Mouse (Mus musculus) CD4-positive, CD25-positive, alpha-beta regulatory T cell, adult 4 months (primary cell): ENCODE results near the gene Mrpl20. TPM values are rescaled to one million over a fixed set of nuclear protein-coding genes. Genes with fewer than 3 reads are reported as not detected.
A peak's percentile ranks its signal among the peaks of the same experiment; 100 is the strongest.
"Not testable (repeated sequence)": the region's sequence is repeated elsewhere in the genome, so short reads cannot be mapped to it uniquely, and the experiment has no call there.

Source experiments
- ATAC-seq: one replicate; pipeline ENCODE4 v1.8.0; 2017
- polyA plus RNA-seq, 2 experiments: library from polyadenylated mRNA; unstranded; fragments of 100-300 nt; shearing (Covaris generic); gene quantifications; one replicate each; pipeline ENCODE4 v1.2.1; 2017

The Mrpl20 gene
- polyA plus RNA-seq, 2 experiments from 2014 or later, result 117 to 130 TPM

DNA sequence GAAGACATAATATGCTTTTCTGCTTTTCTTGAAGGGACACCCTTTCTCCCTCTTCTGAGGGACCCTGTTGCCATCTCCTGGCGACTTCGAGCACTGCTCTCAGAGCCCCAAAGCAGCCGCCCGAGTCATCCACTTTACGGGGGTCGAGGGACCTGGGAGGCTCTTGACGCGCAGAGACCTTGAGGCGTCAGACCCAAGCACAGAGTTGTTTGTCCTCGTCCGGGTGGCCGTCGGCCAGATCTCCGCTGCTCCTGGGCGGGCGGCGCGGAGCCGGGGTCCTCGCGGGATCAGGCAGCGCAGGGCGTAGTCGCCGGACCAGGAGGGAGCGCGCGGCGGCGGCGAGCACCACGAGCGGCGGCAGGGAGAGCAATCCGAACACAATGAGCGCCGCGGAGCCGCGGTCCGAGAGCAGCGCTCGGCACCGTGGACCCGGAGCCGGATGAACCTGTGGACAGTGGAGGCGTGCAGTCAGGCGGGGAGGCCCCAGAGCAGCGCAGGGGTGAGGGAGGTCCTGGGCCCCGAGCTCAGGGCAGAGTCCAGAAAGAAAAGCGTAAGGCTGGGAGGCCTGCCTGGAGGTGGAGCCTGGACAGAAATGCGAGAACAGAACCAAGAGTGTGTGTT lies 18.5 kb upstream of the Mrpl20 start:
- ATAC-seq, result peak; percentile 77

DNA sequence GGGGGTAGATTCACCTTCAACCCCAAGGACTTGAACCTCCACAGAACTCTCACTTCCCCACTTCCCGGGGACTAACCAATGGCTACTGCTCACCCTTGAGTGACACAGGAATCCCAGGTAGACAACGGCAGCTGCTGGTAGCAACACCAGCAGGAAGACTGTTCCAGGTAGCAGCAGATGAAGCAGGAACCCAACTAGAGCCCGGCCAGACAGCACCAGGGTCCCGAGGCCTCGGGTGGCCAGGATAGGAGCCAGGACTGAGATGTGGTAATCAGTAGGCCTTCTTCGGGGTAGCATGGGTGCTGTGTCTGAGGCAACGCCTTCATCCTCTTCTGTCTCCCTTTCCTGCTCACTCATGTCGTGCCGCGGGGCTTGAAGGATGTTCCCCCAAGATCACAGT lies 17.4 kb upstream of the Mrpl20 start:
- no peak for ATAC-seq

DNA sequence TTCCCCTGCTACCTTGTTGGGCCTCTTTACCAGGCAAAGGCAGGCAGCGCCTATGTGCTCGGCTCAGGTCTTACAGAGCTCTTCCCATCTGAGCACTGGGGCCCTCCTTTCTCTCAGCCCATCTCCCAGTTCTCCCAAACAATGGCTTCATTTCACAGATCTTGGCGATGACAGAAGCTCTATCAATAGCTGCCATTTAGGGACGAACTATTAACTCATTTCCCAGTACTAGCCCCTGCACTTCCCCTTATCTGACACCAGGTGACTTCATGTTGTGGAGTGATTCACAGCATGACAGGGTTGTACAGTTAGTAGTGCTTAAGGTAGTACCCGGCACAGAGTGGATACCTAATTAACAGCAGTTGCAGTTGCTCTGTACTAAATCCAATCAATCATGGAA lies 16.9 kb upstream of the Mrpl20 start, which contains the start of gene Tmem88b:
TSS of gene Tmem88b (minus strand) at position 56 of the 400 bp plus-strand sequence.
- no peak for ATAC-seq

DNA sequence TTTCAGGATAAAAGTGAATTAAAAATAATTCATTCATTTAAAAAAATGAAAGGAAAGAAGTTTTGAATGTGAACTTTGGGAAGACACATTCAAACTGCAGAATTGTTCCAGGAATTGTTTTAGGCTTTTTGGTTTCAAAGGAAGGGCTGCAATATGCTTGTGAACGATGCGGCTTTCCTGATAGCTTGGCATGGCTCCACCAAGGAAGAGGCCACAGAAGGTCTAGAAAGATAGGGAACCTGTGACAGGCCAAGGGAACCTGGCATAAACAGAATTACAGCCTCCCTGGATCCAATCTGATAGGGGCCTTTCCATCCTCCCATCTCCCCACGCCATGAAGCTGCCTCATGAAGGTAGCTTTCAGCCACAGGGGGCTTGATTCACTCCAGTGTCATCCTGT lies 14.4 kb upstream of the Mrpl20 start:
- ATAC-seq, result no peak

DNA sequence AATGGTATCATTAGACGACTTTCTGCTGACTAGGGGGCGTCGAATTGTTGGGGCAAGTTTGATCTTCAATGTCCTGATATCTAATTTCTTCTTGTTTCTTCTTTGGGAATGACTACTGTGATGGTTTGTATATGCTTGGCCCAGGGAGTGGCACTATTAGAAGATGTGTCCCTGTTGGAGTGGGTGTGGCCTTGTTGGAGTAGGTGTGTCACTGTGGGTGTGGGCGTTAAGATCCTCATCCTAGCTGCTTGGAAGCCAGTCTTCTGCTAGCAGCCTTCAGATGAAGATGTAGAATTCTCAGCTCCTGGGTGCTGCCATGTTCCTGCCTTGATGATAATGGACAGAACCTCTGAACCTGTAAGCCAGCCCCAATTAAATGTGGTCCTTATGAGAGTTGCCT lies 13.8 kb upstream of the Mrpl20 start:
- ATAC-seq, result not testable (repeated sequence)

DNA sequence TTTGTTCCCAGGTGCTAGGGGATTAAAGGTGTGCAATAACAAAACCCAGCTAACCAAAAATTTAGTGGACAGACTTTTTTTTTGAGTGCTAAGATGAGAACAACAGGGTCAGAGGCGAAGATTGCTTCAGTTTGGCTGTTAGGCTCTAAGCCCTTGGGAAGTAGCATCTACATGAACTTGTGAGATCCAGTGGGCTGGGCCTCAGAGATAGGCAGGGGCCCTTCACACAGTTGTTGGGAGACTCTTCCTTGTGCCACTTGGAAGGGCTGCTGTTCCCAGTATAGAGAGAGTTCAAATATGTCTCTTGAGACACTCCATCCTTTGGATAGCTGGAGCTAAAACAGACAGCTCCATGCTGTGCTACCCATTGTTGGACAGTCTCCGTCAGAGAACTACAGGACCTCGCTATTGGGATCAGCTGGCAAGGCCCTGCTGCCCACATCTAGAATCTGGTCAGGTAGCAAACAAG lies 12.6 kb upstream of the Mrpl20 start, which contains the start of gene Ankrd65:
TSS of gene Ankrd65 (plus strand) at position 419 of the 469 bp plus-strand sequence.
- no peak for ATAC-seq

DNA sequence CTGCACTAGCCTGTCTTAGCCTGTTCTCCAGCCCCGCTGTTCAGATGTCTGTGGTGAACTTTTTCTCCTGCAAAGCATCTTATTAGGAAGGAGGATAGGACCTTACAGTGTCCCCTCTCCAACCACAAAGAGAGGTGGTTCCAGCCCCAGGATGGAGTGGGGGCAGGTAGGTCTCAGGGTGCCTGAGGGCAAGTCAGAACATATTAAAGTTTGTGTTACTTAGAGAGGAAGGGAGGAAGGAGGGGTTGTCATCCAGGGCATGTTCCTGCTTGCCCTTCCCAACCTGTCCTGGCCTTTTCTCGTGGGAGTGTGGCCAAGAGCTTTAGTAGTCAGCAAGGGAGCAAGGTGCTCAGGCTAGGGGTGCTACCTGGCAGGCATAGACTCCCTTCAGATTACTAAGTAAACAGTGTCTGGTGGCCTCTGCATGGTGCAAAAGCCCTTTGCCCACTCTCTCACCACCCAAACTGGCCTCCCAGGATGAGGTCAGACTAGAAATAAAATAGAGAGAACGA lies 12.0 kb upstream of the Mrpl20 start:
- ATAC-seq, result no peak

DNA sequence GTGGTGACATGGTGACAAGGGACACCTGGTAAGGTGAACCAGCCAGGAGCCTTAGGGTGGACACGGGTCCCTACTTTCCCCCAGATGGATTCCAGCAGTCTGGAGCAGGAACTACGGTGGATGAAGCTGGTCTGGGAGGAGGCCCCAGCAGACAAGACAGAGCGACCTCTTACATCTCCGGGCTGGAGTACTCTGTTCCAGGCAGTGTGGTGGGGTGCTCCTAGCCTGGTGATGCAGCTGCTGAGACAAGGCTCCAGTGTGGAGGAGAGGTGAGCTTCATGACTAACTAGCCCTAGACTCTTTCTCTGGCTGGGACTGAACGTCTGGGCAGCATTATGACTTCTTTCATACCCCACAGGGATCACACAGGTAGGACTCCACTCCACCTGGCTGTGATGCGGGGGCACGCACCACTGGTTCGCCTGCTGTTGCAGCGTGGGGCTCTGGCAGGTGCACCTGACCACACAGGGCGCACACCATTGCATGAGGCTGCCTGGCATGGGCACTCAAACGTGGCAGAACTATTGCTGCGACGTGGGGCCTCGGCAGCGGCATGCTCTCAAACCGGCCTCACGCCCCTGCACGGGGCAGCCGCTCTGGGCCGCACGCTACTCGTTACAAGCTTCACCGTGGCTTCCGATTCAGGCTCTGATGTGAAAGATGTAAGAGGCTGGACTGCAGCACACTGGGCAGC lies 11.3 kb upstream of the Mrpl20 start:
- no peak for ATAC-seq

DNA sequence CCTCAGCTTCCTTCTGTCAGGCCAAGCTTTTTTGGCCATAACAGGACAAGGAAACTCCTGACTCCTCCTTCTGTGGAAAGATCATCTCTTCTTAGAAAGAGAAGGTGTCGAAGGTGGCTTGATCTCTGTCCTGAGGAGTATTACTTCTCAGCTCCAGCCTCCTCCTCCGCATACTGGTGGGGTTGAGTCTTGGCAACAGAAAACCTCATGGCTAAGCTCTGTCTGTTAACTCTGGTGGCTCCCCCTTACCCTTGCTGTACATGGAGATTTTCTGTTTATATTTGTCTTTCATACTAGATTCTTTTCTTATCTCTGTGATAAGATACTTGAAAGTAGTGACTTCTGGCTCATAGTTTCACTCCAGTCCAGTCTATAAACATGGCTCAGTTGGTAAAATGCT lies 8.9 kb upstream of the Mrpl20 start:
- no peak for ATAC-seq

DNA sequence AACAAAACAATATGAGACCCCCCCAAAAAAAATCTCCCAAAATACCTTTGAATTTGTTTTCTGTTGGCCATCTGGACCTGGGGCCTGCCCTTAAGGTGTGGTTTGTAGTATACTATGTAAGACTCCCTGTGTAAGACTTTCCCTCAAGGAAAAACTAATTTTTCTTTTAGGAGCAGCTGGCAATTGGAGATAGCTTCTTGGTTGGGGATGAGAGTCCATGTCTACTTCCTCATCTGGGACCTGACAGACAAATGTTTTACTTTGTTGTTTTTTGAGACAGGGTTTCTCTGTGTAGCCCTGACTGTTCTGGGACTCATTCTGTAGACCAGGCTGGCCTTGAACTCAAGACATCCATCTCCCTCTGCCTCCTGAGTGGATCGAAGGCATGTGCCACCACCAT lies 603 bp upstream of the Mrpl20 start:
- ATAC-seq, result no peak

DNA sequence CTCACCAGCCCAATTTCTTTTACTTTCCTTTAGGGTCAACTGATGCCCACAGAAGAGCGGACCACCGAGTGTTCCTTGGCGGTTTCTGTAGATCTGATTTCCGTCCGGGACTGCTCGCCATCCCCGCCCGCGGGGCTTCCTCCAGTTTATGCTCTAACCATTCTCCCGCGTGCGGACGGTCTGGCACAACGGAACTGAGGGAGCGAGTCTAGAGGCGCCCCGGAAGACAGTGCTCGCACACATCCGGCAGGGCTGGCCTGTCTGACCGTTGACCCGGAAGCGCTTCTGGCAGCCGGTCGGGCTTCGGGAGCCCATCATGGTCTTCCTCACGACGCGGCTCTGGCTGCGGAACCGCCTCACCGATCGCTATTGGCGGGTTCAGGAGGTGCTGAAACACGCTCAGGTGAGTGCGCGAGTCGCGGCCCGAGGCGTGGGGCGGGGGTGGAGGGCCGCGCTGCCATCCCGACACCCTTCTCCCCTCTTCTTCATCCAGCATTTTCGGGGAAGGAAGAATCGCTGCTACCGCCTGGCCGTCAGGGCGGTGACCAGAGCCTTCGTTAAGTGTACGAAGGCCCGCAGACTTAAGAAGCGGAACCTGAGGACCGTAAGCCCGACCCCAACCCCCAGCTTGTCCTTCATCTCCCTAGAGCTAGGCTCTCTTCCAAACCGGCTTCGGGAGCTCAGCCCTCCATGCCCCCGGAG lies 813 bp downstream of the Mrpl20 start:
- peak; percentile 97 for ATAC-seq

DNA sequence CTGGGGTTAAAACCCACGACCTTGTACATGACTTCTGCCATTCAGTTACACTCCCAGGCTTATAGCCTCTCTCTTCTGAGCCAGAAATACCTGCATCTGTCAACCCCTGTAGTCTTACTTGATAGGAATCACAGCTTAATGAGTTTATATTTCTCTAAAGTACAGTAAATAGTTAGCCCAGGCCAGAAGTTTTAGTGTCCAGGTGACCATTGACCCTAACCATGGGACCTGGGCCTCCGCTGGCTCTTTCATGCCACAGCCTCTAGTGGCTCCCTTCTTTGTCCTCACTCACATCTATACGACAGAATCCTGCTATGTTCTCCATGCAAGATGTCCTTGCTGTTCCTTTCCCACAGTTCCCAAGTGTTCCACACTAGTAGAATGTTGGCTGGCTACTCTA lies 5.2 kb downstream of the Mrpl20 start:
- no peak for ATAC-seq

DNA sequence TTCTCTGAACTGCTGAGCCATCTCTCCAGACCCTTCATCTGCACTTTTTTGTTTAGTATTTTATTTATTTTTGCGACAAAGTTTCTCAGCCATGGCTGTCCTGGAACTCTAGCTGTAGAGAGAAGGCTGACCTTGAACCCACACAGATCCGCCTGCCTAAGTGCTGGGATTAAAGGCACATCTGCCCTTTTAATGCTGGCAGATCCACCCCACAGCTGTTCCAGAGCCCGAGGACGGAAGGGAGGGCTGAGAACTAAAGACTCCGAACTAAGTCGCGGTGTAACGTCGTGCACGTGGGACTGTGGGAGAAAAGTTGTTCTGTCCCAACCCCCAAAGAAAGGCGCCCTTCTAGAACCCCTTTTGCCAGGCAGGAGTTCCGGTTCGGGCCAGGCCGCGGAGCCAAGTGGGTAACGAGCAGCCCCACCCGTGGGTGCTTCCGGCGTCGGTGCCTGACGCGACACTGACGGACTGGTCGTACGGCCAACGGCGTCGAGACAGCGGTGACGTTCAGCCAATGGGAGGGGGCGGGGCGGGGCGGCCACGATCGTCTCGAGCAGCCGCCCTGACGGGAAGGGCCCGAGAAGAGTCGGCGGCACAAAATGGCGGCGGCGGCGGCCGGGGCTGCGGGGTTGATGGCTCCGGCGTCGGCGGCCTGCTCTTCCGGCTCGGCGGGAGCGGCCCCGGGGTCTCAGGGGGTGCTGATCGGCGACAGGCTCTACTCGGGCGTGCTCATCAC lies 9.4 kb downstream of the Mrpl20 start, which contains the start of gene Ccnl2:
TSS of gene Ccnl2 (plus strand) at position 561 of the 736 bp plus-strand sequence.
- peak; percentile 99 for ATAC-seq

DNA sequence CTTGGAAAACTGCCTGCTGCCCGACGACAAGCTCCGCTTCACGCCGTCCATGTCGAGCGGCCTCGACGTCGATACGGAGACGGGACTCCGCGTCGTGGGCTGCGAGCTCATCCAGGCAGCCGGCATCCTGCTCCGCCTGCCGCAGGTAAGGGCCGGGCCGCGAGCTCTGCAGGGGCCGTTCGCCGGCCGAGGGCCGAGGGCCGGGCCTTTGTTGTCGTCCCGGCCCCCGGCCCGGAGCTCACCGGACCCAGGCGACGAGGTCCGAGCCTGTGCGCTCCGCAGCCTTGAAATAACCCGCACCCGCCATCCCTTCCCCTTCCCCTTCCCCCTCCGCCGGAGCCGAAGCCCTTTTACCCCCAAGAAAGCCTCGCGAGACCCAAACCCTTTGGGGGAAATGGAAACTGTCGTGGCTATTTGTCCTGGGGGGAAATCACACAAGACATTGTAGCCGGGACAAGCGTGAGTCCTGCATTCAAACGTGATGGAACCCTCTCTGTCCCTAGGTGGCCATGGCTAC lies 10.0 kb downstream of the Mrpl20 start:
- ATAC-seq, result peak; percentile 13

DNA sequence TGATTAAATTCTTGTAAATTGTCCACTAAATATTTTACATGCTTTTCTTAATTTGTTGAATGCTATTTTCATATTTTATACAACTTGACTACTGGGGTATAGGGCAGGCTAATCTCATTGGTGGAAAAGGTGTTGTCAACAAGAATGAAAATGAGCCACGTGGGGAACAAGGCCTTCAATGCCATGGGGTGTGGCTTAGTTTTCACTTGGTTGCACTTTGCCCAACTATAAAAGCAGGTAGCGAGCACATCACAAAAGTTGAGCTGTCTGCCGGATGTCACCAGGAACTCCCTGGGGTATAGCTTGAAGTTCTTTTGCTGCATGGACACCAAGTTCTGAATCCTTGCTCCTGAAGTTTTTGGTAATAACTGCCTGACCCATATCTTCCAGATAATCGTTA lies 14.9 kb downstream of the Mrpl20 start:
- ATAC-seq, result no peak

DNA sequence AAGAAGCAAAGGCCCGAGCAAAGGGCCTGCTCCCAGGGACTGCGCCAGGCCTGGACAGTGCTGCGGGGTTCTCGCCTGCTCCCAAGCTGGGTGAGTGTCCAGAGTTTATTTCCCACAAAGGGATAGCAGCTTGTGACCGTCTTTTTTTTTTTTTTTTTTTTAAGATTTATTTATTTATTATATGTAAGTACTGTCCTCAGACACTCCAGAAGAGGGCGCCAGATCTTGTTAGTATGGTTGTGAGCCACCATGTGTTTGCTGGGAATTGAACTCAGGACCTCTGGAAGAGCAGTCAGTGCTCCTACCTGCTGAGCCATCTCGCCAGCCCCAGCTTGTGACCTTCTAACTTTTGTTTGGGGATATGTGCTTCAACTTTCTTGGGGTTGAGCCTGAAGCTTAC lies 18.3 kb downstream of the Mrpl20 start:
- no peak for ATAC-seq

DNA sequence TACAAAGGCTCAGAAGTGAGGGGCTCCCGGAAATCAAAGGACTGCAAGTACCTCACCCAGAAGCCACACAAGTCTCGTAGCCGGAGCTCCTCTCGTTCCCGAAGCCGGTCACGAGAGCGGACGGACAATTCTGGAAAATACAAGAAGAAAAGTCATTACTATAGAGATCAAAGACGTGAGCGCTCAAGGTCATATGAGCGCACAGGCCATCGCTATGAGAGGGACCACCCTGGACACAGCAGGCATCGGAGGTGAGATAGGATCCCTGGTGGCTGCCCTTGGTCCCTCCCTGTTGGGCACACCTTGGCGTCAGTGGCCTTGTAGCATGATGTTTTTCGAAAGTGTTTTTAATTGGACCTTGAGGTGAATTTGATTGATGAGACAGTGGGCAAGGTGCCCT lies 20.8 kb downstream of the Mrpl20 start:
- no peak for ATAC-seq

DNA sequence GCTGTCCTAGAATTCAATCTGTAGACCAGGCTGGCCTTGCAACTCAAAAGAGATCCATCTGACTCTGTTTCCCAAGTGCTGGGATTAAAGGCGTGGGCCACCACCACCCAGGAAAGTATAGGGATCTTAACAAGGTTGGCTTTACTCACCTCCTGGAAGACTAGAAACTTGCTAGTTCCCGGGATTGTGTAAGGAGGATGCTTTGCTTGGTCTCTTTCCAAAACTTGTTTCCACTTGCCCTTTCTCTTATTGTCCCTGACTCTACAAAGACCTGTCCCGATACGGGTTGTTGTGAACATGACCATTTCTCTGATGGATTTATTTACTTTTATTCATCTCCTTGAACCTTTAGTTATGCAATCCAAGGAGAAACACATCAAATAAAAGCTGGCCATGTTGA lies 27.2 kb downstream of the Mrpl20 start:
- ATAC-seq, result no peak

DNA sequence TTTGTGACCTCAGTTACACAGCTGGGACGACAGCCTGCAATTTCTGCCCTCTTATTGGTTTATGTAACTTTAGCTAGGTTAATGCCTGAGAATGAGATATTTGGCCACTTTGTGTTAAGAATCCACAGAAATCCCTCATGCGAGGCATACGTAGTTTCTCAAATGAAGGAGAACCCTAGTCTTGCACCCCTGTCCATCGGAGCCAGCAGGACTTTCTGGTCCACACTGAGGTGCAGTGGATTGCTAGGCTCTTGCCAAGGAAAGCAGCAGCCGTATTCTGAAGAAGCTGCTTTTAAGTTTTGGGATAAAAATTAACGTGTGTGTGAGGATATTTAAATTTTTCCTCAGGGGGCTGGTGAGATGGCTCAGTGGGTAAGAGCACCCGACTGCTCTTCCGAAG lies 27.9 kb downstream of the Mrpl20 start:
- no peak for ATAC-seq

DNA sequence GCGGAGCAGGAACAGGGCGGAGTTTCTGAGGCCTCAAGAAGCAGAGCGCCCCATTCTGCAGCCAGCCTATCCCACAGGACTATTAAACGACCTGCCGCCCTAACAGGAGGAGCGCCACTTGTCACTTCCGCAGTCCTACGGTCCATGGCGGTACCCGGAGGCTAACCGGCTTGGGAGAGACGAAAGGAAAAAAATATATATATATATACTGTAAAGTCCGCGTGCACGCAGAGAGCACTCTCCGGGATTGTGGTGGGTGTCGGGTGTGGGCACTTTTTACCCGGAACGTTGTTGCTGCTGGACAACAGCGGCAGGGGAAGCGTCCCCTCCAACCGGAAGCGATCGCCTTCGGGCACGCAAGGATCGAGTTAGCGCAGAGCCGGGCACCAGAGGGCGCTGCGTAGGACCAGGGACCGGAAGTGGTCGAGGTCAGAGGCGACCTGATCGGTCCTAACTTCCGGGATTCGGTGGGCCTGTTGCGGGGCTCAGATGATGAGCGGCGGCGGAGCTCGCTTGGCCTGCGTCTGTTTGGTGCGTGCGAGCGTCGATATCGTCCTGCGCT lies 28.6 kb downstream of the Mrpl20 start, which contains the start of gene Aurkaip1:
TSS of gene Aurkaip1 (plus strand) at position 68 of the 562 bp plus-strand sequence.
- peak; percentile 88 for ATAC-seq

DNA sequence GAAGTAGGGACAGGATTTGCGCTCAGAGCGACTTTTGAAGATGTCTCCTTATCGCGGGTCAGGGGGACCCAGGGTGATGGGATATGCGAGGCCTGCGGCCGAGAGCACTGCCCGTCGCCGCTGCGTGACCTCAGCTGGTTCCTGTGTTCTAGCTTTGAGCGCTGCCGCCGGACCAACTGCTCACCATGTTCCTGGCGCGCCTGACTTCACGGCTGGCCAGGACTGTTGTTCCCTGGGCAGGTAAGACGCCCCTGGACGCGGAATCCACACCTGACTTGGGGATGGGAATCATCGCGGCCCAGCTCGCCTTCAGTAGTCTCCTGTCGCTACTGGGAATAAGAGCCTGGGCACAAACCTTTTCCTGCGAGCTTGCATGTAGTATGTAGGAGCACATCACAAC lies 29.2 kb downstream of the Mrpl20 start:
- no peak for ATAC-seq

DNA sequence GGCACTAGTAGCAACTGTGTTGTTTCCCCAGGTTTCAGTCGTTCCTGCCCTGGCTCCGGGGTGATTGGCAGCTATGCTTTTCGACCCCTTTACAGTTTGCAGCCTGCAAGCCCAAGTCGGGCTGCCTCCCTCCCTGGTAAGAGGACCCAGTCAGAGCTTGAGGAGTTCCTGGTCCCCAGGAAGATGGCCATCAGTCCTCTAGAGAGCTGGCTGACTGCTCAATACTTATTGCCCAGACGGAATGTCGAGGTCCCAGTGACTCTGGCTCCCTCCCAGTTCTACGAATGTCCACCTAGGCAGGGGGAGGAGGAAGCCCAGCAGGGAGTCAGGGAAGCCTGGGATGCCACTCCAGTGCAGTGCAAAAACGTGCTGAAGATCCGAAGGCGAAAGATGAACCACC lies 29.6 kb downstream of the Mrpl20 start:
- no peak for ATAC-seq
